Mouse (Mus musculus) c-Kit-negative CD71-positive TER-119-positive erythroid progenitor cells, embryonic 14.5 days (primary cell): ENCODE measurements around the gene Ggt5.

Experiments used
- DNase-seq: peaks from one replicate; pipeline ENCODE4 v3.0.0-alpha.2; 2013; ENCODE audit warnings: low read depth, low spot score

The Ggt5 gene

DNA sequence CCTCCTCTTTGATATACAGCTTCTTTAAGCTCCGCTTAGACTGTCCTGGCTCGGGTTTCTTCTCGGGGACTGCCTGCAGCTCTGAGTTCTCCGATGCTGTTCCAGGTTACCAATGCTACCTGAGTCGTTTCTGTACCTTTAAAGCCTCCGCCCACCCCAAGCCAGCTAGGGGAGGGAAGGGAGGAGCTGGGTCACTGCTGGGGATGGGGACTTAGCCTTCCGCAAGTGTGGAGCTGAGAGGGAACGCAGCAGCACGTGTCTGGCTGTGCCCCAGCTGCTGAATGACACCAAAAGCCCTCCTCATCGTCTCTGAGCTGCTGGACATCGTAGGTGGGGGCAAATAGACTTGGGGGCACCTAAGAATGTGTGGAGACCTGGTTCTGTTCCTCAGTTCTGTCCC is 20.7 kb upstream of the Ggt5 start:
- no peak for DNase-seq

DNA sequence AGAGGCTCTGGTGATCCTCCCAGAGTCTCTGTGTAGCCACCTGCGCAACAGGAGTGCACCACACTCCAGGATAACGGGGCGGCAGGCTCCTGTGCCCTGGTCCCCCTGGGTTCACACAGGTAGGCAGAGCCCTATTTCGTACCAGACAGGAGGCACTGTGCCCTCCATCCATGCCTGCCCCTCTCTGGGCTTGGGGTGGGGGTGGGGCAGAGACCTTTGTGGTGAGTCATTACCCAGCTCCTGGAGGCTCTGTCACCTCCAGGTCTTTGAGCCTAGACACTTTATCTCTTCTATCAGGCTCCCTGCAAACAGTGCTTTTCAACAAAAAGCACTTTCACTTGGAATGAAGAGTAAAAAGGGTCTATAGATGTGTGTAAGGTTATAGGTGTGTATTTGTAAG is 20.3 kb upstream of the Ggt5 start:
- DNase-seq: no peak

DNA sequence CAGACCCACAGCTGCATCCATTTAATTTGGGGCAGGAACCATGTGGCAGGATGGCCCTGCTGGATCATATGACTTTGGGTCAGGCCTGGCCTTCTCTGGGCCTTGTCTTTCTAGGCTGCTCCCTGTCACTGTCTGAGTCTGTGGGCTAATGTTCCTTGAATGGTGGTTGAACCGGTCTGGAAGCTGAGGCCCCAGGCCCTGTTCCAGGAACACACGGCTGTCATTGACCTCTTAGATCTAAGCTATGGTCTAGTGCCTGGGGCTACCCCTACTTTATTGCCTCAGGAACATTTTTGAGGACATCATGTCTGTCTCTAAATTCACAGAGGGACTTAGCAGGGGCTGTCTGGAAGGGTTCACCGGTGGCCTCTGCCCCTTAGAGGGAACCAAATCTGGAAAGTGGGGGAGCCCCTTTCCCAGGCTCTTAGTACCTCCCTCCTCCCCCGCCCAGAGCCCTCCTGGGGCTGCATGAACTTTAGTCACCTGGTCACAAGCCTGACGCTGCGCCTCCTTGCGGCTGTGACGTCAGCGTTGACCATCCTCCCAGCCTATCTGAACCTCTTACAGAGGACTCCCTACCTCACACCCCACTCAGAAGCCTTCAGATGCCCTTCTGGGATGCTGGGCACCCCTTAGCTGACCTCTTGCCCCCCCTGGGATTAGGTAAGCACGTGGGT is 18.0 kb upstream of the Ggt5 start:
- DNase-seq: no peak

DNA sequence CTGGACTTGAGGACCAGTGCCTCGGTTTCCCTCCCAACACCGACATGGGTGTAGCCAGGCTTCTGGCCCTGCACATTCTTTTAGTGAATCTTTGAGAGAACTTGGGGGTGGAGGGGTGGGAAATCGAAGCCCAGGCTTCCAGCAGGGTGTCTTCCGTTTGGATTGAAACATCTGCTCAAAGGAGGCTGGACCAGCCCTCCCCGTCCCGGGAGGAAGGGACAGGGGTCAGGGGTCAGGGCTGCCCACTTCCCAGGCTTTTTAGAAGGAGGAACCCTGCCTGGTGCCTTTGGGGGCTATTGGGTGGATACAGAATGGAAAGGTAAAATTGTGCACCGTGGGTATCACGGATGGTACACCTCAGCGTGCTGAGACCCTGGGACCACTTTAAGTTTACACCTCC is 17.2 kb upstream of the Ggt5 start:
- no peak for DNase-seq

DNA sequence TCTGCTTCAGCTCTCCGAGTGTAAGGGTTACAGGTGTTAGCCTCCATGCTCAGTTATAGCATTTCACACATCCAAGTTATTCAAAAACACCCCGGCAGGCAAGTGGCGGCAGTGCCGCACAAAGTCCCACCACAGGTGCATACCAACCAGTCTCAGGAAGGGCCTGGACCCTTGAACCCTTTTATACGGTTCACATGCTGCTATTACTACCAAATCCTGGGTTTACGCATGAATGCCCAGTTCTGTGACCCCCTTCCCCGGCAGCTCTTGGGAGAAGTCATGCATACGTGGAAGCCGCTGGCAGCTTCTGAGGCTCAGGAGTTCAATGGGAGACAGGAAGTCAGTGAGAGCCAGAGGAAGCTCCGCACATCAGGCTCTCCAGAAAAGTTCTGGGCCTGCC is 16.0 kb upstream of the Ggt5 start:
- DNase-seq: no peak

DNA sequence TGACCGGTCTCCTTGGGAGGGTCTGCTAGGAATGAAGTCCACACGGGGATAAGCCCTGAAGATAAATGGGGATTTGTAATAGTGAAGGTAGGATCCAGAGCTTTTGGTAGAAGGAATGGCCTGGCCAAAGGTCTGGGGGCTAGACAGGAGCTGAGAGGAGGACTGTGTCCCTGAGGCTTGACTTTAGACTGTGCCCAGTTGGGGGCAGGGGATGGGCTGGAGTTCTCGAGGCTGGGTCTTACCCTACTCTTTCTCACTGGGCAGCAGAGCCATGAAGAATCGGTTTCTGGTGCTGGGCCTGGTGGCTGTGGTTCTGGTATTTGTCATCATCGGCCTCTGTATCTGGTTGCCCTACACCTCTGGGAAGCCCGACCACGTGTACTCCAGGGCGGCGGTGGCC is 15.2 kb upstream of the Ggt5 start:
- DNase-seq: no peak

DNA sequence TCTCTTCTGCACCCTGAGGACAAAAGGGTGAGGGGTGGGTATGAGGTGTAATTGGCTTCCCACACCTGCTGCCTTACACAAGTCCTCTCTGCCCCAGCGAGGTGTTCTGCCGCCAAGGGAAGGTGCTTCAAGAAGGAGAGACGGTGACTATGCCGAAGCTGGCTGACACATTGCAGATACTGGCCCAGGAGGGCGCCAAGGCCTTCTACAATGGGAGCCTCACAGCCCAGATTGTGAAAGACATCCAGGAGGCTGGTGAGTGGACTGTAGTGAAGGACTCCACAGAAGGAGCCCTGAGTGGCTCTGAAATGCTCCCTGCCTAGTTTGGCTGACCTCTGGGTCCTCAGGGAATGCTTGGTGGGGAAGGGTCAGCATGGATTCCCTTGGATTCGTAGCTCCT is 10.0 kb upstream of the Ggt5 start:
- DNase-seq: no peak

DNA sequence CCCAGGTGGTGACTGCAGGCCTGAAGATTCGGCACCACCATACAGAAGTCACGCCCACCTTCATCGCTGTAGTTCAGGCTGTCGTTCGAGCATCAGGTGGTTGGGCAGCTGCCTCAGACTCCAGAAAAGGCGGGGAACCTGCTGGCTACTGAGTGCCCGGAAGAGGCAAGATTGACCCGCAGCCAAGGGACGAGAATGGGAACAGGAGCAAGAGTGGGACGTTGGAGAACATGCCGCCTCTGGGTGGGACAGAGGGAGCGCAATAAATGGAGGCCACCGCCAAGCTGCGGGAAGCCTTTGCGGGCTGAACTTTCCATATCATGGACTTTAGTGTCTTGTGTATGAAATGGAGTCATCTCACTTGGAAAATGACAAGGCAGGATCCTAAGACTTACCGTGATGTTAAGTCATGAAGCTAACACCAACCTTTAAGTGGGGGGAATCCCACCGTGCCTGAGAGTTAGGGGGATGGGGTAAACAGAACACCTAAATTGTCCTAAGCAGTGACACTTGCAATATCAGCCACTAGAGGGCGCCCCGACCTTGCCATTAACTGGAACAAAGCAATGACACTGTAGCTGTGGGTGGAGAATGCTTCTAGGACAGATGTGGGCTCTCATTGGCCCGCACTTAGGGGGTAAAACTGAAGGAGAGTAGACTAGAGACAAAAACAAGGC is 3.1 kb upstream of the Ggt5 start:
- DNase-seq: peak; percentile 66

DNA sequence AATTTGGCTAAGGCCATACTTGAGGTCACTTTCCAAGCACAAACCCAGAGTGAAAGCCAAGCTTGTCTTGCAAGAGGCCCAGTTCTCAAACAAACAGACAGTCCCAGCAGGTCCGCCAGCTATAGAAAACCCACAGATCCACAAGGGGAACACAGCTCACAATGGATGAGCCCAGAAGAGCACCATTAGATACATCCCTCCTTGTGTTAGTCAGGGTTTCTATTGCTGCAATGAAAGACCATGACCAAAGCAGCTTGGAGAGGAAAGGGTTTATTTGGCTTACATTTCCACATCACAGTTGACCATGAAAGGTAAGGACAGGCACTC is 2.6 kb upstream of the Ggt5 start:
- DNase-seq: no peak

DNA sequence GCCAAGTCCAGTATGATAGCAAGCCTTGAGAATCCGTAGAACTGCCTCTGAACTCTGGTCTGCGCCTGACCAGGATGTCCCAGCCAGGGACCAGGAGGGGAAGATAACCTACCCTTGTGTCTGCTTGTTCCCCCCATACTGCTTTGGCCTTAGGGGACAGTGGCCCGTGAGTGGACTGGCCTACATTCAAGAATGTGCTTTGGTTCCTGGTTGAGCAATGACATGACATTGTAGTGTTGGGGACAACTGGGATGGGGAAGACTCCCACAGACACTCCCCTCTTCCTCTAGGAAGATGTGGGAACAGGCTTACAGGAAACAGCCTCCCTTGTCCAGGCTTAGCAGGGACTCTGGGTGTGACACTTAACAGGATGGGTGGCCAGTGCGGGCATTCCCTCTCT is 1.4 kb upstream of the Ggt5 start:
- DNase-seq: no peak

DNA sequence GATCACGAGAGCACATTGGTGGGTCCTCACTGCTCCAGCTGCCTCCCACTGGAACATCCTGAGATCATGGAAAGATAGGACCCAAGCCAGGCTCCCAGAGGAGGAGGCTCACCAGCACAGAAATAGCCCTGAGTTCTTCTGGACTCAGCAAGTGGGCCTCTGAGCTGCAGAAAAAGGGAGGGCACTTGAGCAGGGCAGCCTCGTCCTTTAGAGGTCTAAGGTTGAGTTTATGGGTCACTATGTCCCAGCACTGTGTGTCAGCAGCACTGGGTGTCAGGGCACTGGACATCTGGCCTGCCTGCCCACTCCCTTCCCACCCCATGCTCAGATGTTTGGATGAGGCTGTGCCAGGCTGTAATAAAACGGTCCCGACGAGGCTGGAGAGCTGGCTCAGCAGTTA is 804 bp upstream of the Ggt5 start:
- no peak for DNase-seq

DNA sequence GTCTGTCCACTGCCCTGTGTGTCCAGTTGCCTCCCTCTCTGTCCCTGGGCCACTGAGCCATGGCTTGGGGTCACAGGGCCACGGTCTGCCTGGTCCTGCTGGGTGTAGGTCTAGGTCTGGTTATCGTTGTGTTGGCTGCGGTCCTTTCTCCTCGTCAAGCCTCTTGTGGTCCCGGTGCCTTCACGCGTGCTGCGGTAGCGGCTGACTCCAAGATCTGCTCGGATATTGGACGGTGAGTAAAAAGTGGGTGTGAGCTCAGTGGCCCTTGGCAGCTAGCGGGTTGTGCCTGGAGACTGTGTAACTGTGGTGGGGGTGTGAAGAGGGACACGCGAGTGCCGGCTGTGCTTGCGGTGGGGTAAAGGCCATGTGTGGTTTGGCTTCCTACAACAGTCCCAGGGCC is 511 bp downstream of the Ggt5 start:
- DNase-seq: no peak

DNA sequence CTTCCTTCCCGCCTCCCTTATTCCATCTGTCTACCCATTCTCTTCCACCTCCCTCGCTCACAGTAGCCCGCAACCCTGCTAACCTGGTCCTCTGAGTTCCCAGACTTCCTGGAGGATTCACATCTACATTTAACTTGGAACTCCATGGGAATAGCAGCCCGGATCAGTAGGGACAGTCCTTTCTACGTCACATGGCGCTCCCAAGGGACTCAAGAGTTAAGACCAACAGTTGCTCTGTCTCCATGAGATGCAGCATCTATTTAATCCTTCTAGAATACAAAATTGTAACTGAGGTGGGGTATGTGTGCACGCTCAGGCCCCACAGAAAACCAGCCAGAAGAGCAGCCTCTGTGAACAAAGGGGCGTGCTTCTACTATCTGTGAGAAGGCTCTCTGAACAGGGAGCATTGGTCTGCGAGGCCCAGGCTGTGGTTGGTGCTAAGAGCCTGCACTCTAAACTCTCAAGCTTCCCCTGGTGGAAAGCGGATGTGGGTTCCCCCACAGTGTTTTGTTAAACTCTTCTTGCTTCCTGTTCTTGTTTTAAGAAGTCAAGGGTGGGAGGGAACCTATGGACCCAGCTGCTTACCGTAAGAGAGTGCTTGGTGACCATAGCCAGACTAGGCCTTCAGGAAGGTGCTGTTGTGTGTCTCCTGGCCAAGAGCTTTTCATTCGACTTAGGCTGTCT is 2.2 kb downstream of the Ggt5 start:
- DNase-seq: no peak

DNA sequence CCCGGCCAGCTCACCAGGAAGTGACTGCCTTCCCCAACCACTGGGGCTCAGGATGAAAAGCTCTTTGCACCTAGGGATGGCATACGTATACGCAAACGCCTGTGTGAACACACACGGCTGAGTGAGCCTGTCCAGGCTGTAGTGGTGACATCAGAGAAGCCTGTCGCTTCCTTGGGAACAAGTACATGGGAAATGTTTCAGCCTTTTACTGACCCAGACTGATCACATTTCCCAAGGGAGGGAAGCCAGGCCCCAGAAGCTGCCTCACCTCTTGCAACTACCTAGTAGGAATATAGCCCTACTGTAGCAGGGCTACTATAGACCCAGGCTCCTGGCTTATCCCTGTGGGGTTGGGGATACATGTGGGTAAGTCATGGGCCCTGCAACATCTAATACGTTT is 3.4 kb downstream of the Ggt5 start:
- no peak for DNase-seq

DNA sequence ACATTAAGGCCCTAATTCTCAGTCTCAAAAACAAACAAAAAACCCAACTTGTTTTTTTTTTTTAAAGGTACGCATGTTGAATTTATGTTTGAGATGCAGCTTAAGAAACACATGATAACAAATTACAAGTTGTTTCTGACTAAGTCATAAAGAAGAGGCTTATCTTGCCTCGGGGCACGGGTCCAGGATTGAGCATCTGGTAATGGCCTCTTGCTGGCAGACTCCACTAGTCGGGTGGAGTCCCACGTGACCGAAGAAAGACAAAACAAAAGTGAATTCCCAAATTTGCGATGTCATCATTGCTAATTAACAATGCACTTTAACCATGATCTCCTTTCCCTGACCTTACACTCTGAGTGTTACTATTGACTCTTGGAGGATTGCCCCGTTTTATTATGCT is 6.8 kb downstream of the Ggt5 start:
- DNase-seq: no peak

DNA sequence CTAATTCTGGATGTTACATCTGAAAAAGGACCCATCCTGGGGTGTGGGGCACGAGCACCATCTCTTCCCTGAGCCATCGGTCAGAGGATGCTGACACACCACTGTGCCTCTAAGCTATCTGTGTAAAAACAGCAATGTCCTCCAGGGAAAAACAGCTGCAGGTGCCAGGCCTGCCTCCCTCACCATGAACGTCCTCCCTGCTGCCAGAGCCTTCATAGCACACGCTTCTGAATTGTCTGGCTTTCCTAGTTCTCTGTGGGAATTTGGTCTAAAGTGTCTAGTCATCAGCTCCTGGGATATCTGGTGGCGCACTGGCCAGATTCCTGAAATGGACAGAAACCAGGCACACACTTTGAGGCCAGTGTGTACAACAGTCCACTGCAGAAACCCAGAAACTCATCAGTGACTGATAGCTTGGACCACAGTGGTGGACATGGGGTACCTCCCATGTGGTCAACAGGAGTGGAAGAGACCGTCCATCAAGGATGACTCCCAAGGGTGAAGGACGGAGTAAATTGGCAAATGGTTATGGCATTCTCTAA is 11.1 kb downstream of the Ggt5 start:
- DNase-seq: no peak

DNA sequence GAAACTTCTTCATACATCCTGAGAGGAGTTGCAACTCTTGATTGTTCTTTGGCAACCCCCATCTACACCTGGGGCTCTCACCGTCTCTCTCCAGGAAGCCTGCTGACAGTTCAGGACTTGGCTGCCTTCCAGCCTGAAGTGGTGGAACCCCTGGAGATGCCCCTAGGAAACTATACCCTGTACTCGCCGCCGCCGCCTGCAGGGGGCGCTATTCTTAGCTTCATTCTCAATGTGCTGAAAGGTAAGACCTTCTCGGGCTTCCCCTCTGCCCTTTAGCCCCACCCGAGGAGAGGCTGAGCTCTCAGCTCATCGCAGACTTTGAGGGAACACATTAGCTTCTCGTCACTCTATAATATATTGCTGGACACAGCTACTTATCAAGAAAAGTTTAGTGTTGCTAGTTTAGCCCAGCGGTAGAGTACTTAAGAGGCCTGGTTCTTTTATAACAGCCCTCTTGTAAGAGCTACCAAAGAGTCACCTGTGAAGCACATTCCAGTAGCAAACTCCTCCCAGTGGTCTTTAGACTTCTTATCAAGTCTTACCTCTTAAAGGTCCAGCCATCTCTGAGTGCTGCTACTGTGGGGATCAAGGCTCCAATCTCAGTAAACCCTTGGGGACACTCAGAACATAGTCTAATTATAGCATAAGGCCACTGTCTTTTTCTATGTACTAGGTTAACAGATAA is 16.2 kb downstream of the Ggt5 start:
- no peak for DNase-seq

DNA sequence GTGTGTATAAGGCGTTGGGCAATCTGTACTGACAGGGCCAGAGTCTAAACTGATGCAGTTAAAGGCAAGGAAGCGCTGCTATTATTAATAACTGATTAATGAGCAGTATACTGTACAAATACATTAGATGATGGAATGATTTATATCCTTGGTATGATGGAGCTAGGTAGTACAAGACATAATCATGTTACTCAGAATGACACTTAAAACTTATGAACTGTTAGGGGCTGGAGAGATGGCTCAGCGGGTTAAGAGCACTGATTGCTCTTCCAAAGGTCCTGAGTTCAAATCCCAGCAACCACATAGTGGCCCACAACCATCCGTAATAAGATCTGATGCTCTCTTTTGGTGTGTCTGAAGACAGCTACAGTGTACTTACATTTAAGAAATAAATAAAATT is 18.1 kb downstream of the Ggt5 start:
- no peak for DNase-seq

DNA sequence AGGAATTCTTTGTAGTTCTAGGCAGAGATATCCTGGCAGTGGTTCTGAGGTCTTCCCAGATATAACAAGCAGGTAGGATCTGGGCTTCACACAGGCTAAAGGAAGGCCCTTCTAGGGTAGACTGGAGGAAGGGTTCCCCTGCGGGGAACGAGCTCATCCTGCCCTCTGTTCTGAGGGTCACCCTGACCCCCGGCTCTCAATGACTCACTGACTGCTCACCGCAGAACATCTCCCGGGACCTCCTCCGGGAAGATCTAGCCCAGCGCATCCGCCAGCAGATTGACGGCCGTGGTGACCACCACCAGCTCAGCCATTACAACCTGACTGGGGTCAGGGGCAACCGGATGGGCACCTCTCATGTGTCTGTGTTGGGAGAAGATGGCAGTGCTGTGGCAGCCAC is 19.8 kb downstream of the Ggt5 start:
- no peak for DNase-seq

DNA sequence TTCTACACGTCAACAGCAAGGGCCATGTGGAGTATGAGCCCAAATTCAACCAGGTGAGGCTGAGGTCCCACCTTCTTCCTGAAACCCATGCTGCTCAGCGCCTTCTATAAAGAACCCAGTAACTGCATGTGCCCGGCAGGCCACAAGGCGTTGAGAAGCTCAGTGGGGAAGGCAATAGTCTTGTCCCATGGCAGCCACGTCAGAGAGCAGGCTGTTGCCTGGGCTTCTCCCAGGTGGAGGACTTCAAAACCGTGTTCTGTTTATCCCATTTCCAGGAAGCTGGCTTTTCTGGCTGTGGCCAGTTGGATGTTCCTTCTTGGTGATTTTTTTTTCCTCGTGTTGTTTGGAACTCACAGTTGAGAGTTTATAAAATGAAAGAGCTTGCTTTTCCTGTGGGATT is 21.3 kb downstream of the Ggt5 start:
- DNase-seq: no peak

DNA sequence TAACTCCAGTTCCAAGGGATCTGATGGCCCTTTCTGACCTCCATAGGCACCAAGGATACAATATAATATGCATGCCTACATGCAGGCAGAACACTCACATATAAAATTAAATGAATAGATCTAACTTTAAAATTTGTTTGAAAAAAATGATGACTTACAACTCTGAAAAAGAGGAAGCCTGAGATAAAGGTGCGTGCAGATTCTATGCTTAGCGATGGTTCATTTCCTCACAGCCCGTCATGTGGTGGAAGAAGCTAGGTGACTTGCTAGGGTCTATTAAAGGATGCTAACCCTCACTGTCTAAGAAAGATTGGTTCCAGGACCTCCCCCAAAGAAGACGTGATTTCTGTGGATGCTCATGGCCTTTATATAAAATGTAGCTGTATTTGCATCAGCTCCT is 26.9 kb downstream of the Ggt5 start:
- DNase-seq: no peak

DNA sequence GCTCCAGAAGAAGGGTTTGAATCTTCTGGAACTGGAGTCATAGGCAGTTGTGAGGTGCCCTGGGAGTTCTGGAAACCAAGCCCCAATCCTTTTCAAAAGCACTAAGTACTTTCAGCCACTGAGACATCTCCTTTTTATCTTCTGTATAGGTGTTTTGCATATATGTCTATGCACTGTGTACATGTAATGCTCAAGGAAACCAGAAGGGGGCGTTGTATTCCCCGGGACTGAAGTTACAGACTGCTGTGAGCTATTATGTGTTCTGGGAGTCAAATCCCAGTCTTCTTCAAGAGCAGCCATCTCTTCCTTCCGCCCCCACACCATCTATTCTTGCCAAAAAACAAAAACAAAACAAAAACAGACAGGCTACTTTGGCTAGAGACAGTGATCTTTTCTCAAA is 31.7 kb downstream of the Ggt5 start:
- no peak for DNase-seq

DNA sequence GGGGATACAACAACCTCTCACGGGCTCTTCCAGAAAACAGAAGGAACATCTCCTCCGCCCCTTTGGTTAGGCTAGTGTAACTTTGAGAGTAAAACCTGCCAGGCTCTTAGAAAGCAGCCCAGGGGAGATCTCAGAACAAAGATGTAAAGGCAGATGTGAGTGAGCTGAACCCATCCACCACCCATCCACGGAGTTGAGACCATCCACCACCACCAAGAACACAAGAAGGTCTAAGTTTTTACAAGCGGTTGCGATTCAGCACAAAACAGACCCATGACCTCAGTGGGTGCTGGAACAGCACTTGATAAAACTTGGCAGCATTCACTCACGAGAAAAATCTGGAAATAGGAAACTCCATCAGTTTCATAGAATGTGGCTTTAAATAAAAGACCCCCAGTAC is 36.8 kb downstream of the Ggt5 start:
- no peak for DNase-seq
